8 mouse cellular contexts compared by ENCODE assay signal in genomic region chrX:8074430-8075014, GRCm38 (mm10). TPM values are rescaled to one million over a fixed set of nuclear protein-coding genes. Genes with fewer than 3 reads are reported as not detected.
DNase-seq lines count a peak whose midpoint lies in the region; ATAC-seq and TF ChIP-seq lines count a peak whose summit lies in the region.

Suv39h1 (minus strand) TSS chrX:8074760.

- peak; percentile 94 to 96 for DNase-seq in heart, postnatal 10 days
- DNase-seq in large intestine, adult 2 months (ENCODE audit: low read depth, low spot score): peak; percentile 70
- peak; percentile 91 for DNase-seq in liver, postnatal 0 days
- DNase-seq in testis, postnatal 10 days (ENCODE audit: low spot score): peak; percentile 87

- H3K4me2 ChIP-seq in forebrain, embryonic 13.5 days: peak within 1 kb of the TSS; percentile 62
- peak within 1 kb of the TSS; percentile 75 for H3K4me2 ChIP-seq in liver, postnatal 0 days (ENCODE audit: low read depth, low read length)
- H3K4me2 ChIP-seq in neural tube, embryonic 14.5 days (ENCODE audit: low read depth, low read length): peak within 1 kb of the TSS; percentile 49

- no peak for TF ChIP-seq POLR2A in ES-Bruce4 (IDR thresholded peaks at IDR 0.05; ENCODE audit: insufficient read depth, low read length)

- ATAC-seq in cerebellum, adult (ENCODE audit: insufficient number of reproducible peaks, low FRiP score, low TSS enrichment): peak; percentile 99
- peak; percentile 98 for ATAC-seq in forebrain, embryonic 13.5 days
- peak; percentile 99 for ATAC-seq in liver, postnatal 0 days
- ATAC-seq in neural tube, embryonic 14.5 days (ENCODE audit: low read depth): peak; percentile 98

- H3K4me1 ChIP-seq in ES-Bruce4 (ENCODE audit: control insufficient read depth, insufficient read depth, low read length): no peaks in the 10 kb centered on the region
- peaks cover 6% of the 10 kb centered on the region for H3K4me1 ChIP-seq in forebrain, embryonic 13.5 days
- no peaks in the 10 kb centered on the region for H3K4me1 ChIP-seq in liver, postnatal 0 days (ENCODE audit: insufficient read depth)
- no peaks in the 10 kb centered on the region for H3K4me1 ChIP-seq in neural tube, embryonic 14.5 days (ENCODE audit: control insufficient read depth, insufficient read depth, low read length)

- intact Hi-C loops in heart, postnatal 10 days (cut with DNase I): no loop called here

- peak within 1 kb of the TSS; percentile 97 for H3K9ac ChIP-seq in ES-Bruce4 (ENCODE audit: low read depth, poor library complexity, severe bottlenecking)
- peak within 1 kb of the TSS; percentile 68 for H3K9ac ChIP-seq in forebrain, embryonic 13.5 days
- peak within 1 kb of the TSS; percentile 79 for H3K9ac ChIP-seq in liver, postnatal 0 days (replicated peaks)
- peak within 1 kb of the TSS; percentile 44 for H3K9ac ChIP-seq in neural tube, embryonic 14.5 days (replicated peaks; ENCODE audit: low read depth, low read length)

- peaks cover 15% of the 10 kb centered on the region for H3K36me3 ChIP-seq in ES-Bruce4 (ENCODE audit: control insufficient read depth, insufficient read depth, low read length, poor library complexity, severe bottlenecking)
- peaks cover 10% of the 10 kb centered on the region for H3K36me3 ChIP-seq in forebrain, embryonic 13.5 days (ENCODE audit: poor library complexity, severe bottlenecking)
- peaks cover 6% of the 10 kb centered on the region; the same call in 1 of the 2 replicates for H3K36me3 ChIP-seq in liver, postnatal 0 days (replicated peaks; ENCODE audit: insufficient read depth, low read length)
- H3K36me3 ChIP-seq in neural tube, embryonic 14.5 days (ENCODE audit: control insufficient read depth, insufficient read depth, low read length): no peaks in the 10 kb centered on the region

- no peak for TF ChIP-seq CTCF in ES-Bruce4 (IDR thresholded peaks at IDR 0.05; ENCODE audit: low read depth, low read length)
- no peak for TF ChIP-seq CTCF in liver, postnatal 0 days (IDR thresholded peaks at IDR 0.05; ENCODE audit: low read depth)

- no peak for TF ChIP-seq EP300 in ES-Bruce4 (IDR thresholded peaks at IDR 0.05; ENCODE audit: insufficient read depth, low read depth, low read length)
- no peak for TF ChIP-seq EP300 in liver, postnatal 0 days (IDR thresholded peaks at IDR 0.05; ENCODE audit: low read depth)

- 17% methylated on average over 45 of the region's 46 CpGs for WGBS in forebrain, embryonic 13.5 days
- WGBS in large intestine, adult 2 months: 22% methylated on average over 46 of the region's 46 CpGs
- 17% methylated on average over 44 of the region's 46 CpGs for WGBS in liver, postnatal 0 days (ENCODE audit: insufficient replicate concordance)
- WGBS in neural tube, embryonic 14.5 days: 27% methylated on average over 39 of the region's 46 CpGs

- H3K27ac ChIP-seq in ES-Bruce4 (ENCODE audit: insufficient read depth, low read length): peak within 1 kb of the TSS; percentile 41
- peak within 1 kb of the TSS; percentile 80 for H3K27ac ChIP-seq in forebrain, embryonic 13.5 days
- peak within 1 kb of the TSS; percentile 90 for H3K27ac ChIP-seq in liver, postnatal 0 days (ENCODE audit: low read depth)
- H3K27ac ChIP-seq in neural tube, embryonic 14.5 days (ENCODE audit: low read depth, low read length): peak within 1 kb of the TSS; percentile 81

- H3K9me3 ChIP-seq in ES-Bruce4 (replicated peaks; ENCODE audit: control insufficient read depth, insufficient read depth, low read length, poor library complexity, severe bottlenecking): no peaks in the 10 kb centered on the region
- no peaks in the 10 kb centered on the region; the same call in 1 of the 2 replicates for H3K9me3 ChIP-seq in forebrain, embryonic 13.5 days (replicated peaks)
- no peaks in the 10 kb centered on the region for H3K9me3 ChIP-seq in liver, postnatal 0 days (ENCODE audit: low read length)
- H3K9me3 ChIP-seq in neural tube, embryonic 14.5 days (ENCODE audit: control insufficient read depth, low read length): no peaks in the 10 kb centered on the region

- H3K4me3 ChIP-seq in ES-Bruce4 (ENCODE audit: low read depth, low read length): peak within 1 kb of the TSS; percentile 83
- H3K4me3 ChIP-seq in forebrain, embryonic 13.5 days: peak within 1 kb of the TSS; percentile 61
- peak within 1 kb of the TSS; percentile 75 for H3K4me3 ChIP-seq in liver, postnatal 0 days (ENCODE audit: low read depth, low read length)
- H3K4me3 ChIP-seq in neural tube, embryonic 14.5 days (ENCODE audit: low read depth, low read length): peak within 1 kb of the TSS; percentile 42

- no peaks in the 10 kb centered on the region for H3K27me3 ChIP-seq in ES-Bruce4 (ENCODE audit: control insufficient read depth, insufficient read depth, low read length, poor library complexity, severe bottlenecking)
- no peaks in the 10 kb centered on the region for H3K27me3 ChIP-seq in forebrain, embryonic 13.5 days
- no peaks in the 10 kb centered on the region for H3K27me3 ChIP-seq in liver, postnatal 0 days (ENCODE audit: insufficient read depth, low read length)
- no peaks in the 10 kb centered on the region for H3K27me3 ChIP-seq in neural tube, embryonic 14.5 days (ENCODE audit: control insufficient read depth, insufficient read depth, low read length)

RNA-seq across cellular contexts. Expression of gene Suv39h1, which starts in this region (rescaled TPM):
- 35.4 and 35.9 TPM in 2 replicates for polyA plus RNA-seq in ES-Bruce4 (2011; ENCODE audit: insufficient read depth, insufficient read length, low read depth, missing spikeins)
- polyA plus RNA-seq in forebrain, embryonic 13.5 days (2015; fragmentation: Nextera tagmentation; extraction: Ambion mirVana): 62.3 and 72.1 TPM in 2 replicates
- 1 to 10 TPM; 8.3 to 8.8 TPM for total RNA-seq in heart, postnatal 10 days (2021)
- 19.4 and 22.3 TPM in 2 replicates for polyA plus RNA-seq in large intestine, adult 2 months (2012; rRNA removed)
- polyA plus RNA-seq in liver, postnatal 0 days (2015; fragmentation: Nextera tagmentation; extraction: Ambion mirVana): 13.9 and 15.8 TPM in 2 replicates
- 37.2 and 38.2 TPM in 2 replicates for polyA plus RNA-seq in neural tube, embryonic 14.5 days (2014; fragmentation: Nextera tagmentation; extraction: Ambion mirVana)

Comparison
In these comparisons a context has a peak if more than half of its experiments do, and no peak if none do; other contexts are left out.
1. Peak in every context shown above with its lines: DNase-seq, ATAC-seq, H3K4me3 ChIP-seq and H3K27ac ChIP-seq.
2. H3K9ac ChIP-seq: peak in every context shown above with its lines; median percentile 97 in ES-Bruce4; 79 in liver, postnatal 0 days; 68 in forebrain, embryonic 13.5 days; 44 in neural tube, embryonic 14.5 days.